Mouse (Mus musculus): ENCODE measurements at regions not wholly inside any gene's neighbourhood (a gene's known extent, or its start where the extent isn't known, plus 50 kb on each side); places are given as distances from the start of the nearest gene placed in this dataset.

GRCm38 (mm10) chr1:183853956-183854613 is 159.0 kb upstream of the Dusp10 start:
- peak in 1 of 2 experiments; percentile 3 for DNase-seq (ENCODE audit: low spot score in 2 of 2)

- no peak for DNase-seq (ENCODE audit: low spot score in 2 of 2)
Observed at GRCm38 (mm10) chr1:183865111-183865510, 148.0 kb upstream of the Dusp10 start.

- no peak for DNase-seq (ENCODE audit: low spot score in 2 of 2)
Observed at GRCm38 (mm10) chr1:183865586-183865985, 147.5 kb upstream of the Dusp10 start.

DNA sequence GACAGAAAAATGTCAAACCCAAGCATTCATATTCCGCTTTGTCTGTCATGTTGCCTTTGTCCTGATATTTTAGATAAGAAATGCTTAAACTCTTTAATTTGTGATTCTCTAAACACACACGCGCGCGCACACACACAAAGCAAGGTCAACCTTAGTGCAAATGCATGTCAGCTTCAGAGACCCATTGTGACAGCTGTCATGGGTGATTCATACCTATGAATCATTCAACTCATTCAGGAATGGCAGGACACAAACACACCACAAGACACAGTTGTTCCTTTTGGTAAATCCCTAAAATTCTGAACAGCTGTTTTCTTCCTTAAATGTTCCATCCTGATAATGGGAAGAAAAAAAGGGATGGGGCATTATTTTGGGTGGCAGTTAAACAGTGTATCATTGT is 144.1 kb upstream of the Dusp10 start:
- DNase-seq (ENCODE audit: low spot score in 2 of 2): no peak

DNA sequence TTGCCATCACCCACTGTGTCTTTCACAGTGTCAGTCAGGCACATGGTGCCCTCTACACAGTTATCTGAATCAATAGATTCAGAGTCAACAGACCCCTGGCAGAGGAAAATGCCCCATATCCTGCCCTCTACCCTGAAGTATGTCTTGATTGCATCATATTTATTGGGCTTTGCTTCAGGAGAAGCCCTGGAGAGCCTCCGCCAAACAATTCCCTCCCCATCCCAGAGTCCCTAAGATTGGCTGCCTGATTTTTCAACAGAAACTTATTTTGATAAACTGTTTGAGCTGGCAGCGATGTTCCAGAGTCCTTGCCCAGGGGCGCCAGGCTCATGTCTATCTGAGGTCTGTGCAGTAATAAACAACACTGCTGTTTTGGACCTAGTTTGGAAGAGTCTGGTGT is 117.2 kb upstream of the Dusp10 start:
- no peak for DNase-seq (ENCODE audit: low spot score in 2 of 2)

GRCm38 (mm10) chr1:183898091-183898490 is 115.0 kb upstream of the Dusp10 start:
- no peak for DNase-seq (ENCODE audit: low spot score in 2 of 2)

- DNase-seq (ENCODE audit: low spot score in 2 of 2): no peak
Observed at GRCm38 (mm10) chr1:183904564-183904963, 108.5 kb upstream of the Dusp10 start.

DNA sequence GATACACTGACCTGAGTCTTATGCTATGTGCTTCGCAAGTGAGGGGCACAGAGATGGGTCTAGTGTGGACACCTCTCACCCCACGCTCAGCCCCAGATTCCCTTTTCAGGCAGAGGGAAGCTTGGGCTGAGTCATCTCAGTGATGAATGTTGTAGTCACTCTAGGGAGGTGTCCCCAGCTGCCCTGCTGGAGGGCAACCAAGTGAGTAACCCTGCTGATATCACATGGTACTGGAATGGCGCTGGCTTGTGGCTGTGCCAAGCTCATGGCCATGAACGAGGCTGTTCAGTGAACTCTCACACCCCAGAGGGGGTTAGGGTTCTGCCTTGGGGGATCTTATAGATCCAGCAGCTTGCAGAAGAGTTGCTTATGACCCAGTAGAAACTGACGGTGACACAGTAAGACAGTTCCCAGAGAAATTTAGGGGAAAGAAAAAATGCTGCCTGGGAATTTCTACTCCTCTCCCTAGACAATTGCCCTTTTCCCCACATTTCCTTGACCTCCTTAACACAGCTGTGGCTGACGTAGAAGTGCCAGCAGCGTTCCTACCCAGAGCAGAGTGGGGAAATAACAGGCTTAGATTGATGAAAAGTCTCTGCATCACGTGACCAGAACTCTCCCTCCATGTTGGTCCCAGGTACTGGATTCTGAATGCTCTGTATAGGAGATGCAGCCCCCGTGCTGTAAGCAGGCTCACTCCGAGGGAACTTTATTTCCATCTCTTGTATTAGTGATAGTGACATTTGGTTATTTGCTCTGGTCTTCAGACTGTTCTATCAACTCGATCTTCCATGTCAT is 107.6 kb upstream of the Dusp10 start:
- peak; percentile 9 to 33 for DNase-seq (ENCODE audit: low spot score in 2 of 2)

DNA sequence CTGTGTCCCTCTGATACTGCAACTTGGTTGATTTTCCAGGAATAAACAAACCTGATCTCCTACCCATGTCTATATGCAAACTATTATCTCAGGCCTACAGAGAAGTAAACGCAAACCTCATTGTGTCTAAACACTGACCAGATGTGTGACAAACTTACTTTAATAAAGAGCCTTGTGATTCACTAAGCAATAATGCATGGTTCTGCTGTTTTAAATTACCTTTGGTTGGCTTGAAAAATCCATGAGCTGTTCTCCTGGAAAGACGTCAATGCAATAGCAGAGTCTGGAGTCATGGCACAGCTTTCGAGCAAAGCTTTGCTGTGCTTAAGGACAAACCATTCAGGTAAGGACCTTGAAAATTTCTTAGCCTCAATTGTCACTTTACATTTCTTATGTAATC is 95.4 kb upstream of the Dusp10 start:
- DNase-seq (ENCODE audit: low spot score in 2 of 2): no peak

- no peak for DNase-seq (ENCODE audit: low spot score in 2 of 2)
Observed at GRCm38 (mm10) chr1:183921262-183921661, 91.8 kb upstream of the Dusp10 start.

GRCm38 (mm10) chr1:183928539-183928938 is 84.6 kb upstream of the Dusp10 start:
- DNase-seq (ENCODE audit: low spot score in 2 of 2): no peak

DNA sequence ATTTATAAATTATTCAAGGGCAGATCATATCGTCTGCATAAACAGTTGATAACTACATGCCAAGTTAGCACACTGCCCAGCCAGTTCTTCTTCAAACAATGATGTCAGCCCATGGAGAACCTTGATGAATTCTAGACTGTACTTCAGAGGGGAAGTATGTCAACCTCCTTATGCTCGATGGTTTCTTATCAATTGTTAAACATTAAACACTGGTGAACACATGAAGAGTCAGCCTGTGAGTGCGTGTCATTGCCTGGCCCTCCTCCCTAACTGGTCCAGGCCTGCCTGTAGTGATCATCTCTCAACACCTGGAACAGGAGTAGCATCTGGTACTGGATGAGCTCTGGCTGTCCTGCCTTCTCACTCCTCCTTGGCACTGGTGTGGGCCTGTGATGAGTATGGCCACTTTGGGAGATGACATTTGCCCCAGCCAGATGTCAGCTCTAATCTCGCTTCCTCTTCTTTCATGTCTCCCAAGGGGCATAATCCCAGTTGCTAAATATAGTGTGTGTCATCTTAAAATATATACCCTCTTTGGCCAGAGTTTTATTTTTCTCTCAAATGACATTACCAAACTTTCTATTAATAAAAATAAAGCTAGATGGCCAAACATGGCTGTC is 82.6 kb upstream of the Dusp10 start:
- DNase-seq (ENCODE audit: low spot score in 2 of 2): no peak

DNA sequence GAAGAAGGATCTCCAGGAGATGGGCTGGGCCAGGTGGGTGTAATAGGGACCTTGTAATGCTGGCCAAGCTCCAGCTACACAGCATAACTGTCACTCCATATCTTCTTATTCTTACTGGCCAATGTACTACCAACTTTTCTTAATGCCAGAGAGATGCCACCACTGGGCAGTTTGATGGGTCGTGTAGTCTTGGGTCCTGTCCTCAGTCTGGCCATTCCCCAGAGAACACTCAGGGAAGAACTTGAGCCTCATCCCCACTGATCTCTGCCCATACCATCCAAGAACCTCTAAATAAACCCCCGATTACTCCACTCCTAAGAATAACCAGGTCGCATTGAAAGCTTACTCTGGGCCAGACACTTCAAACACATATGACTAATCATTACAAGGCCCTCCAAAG is 82.0 kb upstream of the Dusp10 start:
- DNase-seq (ENCODE audit: low spot score in 2 of 2): no peak

DNA sequence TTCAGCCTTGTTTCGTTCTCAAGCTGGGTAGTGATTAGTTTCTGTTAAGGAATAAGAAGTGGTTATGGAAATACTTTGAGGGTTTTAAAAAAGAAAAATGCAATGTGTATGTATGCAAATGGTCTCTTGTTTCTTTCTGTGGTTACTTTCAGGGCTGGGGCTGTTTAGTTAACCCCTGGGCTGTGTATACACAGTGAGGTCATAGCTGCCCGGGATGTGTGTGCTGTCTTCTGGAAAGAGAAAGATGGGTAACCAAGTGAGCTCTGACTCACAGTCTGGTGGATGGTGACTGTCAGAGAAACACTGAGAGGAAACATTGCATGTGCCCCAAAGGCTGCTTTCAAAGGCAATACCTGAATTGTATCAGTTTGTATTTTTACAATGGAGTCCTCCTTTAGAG is 79.3 kb upstream of the Dusp10 start:
- DNase-seq (ENCODE audit: low spot score in 2 of 2): no peak

- DNase-seq (ENCODE audit: low spot score in 2 of 2): no peak
Observed at GRCm38 (mm10) chr1:183937166-183937565, 75.9 kb upstream of the Dusp10 start.

DNA sequence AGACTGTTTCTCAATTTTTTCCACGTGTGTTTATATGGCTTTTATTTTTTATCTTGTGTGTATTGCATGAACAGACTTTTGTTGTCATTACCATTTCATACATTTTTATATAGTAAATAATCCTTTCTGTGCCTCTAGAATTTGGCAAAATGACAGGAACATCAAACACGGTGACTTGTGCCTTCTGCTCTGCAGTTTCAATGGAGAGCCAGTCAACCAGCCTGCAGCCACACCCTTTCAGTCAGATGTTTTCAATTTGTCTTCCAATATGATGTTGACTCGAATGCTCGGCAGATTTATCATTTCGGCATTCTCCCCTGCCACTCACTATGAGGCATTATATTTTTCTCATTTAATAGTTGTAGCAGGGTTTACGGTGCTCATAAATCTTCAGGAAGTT is 74.7 kb upstream of the Dusp10 start:
- DNase-seq (ENCODE audit: low spot score in 2 of 2): no peak

DNA sequence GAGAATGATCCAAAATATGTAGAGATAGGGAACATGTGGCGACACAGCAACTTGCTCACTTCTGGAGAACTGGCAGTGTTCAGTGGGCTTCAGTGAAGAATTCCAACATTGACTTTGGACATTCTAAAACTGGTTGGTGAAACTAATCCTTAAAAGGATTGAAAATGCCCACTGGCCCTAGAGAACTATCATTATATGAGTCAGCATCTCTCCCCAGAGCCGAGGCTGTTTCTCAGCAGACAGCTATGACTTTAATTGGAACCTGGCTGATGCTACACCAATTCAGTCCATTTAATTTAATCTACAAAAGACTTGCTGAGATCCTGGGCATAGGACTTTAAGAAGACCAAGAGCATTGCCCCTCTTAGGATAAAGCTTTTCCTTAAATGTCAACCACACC is 72.4 kb upstream of the Dusp10 start:
- no peak for DNase-seq (ENCODE audit: low spot score in 2 of 2)

GRCm38 (mm10) chr1:183946241-183946640 is 66.9 kb upstream of the Dusp10 start:
- no peak for DNase-seq (ENCODE audit: low spot score in 2 of 2)

DNA sequence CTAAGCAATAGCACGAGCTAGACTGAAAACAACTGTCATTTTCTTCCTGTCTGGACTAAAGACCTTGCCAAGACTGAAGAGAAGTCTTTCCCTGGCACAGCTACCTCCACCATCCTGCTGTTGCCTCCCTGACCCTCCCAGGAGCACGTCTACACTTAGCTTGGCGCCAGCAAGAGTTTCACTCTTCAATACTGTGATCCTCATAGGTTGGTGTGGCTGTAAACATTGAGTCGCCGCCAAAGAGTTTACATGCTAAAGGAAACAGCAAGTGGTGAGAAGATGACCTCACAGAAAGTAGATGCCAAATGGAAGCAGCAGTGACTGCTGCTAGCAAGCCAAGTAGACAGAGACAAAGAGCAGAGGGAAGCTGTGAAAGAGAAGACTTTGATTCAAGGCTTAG is 66.0 kb upstream of the Dusp10 start:
- no peak for DNase-seq (ENCODE audit: low spot score in 2 of 2)

GRCm38 (mm10) chr1:183949205-183949604 is 63.9 kb upstream of the Dusp10 start:
- DNase-seq (ENCODE audit: low spot score in 2 of 2): no peak

DNA sequence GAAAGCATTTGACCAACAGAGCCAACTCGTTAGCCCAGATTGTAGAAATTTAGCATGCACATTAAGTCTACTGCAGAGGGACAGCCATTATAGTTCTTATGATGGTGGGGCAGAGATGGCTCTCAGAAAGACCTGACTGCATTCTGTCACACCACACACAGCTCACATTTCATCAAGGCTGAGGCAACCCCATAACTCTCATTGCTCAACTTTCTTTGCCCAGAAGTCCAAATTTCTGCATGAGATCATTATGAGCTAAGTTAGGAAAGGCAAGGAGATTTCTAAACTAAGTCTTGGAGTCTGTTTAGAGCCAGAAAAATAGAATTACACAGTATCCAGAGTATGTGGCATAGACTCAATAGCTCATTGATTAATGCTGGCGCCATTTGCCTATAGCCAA is 59.0 kb upstream of the Dusp10 start:
- DNase-seq (ENCODE audit: low spot score in 2 of 2): no peak

DNA sequence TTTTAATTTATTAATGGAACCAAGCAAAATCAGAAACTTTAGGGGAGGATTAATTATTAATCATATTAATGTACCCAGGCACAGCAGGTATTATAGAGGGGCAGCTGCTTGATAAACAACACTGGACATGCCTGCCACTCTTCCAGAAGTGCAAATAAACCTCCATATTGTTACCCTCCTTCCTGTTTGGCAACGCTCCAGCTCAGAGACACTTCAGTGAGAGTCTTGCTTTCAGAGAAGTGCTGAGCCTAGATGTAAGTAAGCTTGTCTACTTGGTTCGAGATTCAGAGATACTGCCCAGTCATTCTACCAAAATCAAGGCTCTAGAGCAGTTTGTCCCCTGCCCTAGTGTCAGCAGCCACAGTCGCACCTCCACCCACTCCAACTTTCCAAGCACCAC is 56.7 kb upstream of the Dusp10 start:
- no peak for DNase-seq (ENCODE audit: low spot score in 2 of 2)

DNA sequence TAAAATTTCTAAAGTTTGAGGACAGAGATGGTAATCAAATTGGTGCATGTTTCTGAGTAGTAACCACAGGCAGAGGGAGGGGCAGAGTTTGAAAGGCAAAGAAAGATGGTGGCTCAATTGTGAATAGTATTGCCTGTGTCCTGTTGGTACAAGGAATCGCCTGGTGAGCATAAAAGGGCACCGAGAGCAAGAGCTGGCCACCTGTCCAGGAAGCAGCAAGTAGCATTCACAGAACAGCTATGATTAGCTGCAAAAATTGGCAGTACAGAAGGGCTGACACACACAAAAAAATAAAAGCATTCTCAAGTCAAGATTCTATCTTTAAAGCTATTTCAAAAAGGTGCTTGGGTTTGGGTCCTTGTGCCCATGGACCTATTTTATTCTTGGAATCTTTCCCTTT is 51.7 kb upstream of the Dusp10 start:
- DNase-seq (ENCODE audit: low spot score in 2 of 2): no peak
